Mouse (Mus musculus): ENCODE data around the gene Polrmt. TPM values are rescaled to one million over a fixed set of nuclear protein-coding genes. Genes with fewer than 3 reads are reported as not detected.

Gene Polrmt
- total RNA-seq, 1 experiment, result 109 TPM

- H3K4me1 ChIP-seq (ENCODE audit: control insufficient read depth in 2 of 2, insufficient read depth in 2 of 2, low read length in 2 of 2, poor library complexity in 1 of 2), result peaks cover 2 to 7% of the 10 kb centered on the region in 2 experiments; a peak in 2 of 4 replicates
- peak; percentile 72 for DNase-seq (ENCODE audit: low read depth, low spot score)
- no peak within 1 kb of the TSS for H3K27ac ChIP-seq (ENCODE audit: insufficient read depth, low read depth, low read length, poor library complexity, severe bottlenecking)
- peak within 1 kb of the TSS; percentile 57 to 80 for H3K4me3 ChIP-seq (ENCODE audit: insufficient read depth in 1 of 2, low read depth in 1 of 2, low read length in 2 of 2, poor library complexity in 1 of 2, severe bottlenecking in 1 of 2)
- in situ Hi-C loops (cut with MboI; ENCODE audit: low sequenced_read_pairs in 2 of 2, unreplicated experiment in 2 of 2), result no loop called here
- H3K9me3 ChIP-seq (ENCODE audit: control insufficient read depth, insufficient read depth, low read depth, low read length), result no peaks in the 10 kb centered on the region
- H3K9ac ChIP-seq (ENCODE audit: insufficient read depth, low read depth, low read length, poor library complexity, severe bottlenecking), result peak within 1 kb of the TSS; percentile 16; the same call in 1 of the 2 replicates
- H3K36me3 ChIP-seq (ENCODE audit: control insufficient read depth, insufficient read depth, low read length, poor library complexity, severe bottlenecking), result peaks cover 17% of the 10 kb centered on the region
- TF ChIP-seq HCFC1 (IDR thresholded peaks at IDR 0.05; ENCODE audit: borderline replicate concordance, insufficient read depth, low read length), result no peak
- no peak for TF ChIP-seq CHD2 (IDR thresholded peaks at IDR 0.05; ENCODE audit: low read depth, low read length)
- TF ChIP-seq MAFK (IDR thresholded peaks at IDR 0.05; ENCODE audit: insufficient read depth, low read depth, low read length), result no peak
- TF ChIP-seq ZNF384 (IDR thresholded peaks at IDR 0.05; ENCODE audit: low read depth, low read length), result no peak
- no peak for TF ChIP-seq ZC3H11A (IDR thresholded peaks at IDR 0.05; ENCODE audit: borderline replicate concordance, low read depth, low read length)
Measured at GRCm38 (mm10) chr10:79754856-79755516, 8.6 kb upstream of the Polrmt start, which contains the start of gene Fgf22. Gene Fgf22 (plus strand): TSS chr10:79755076.

GRCm38 (mm10) chr10:79748496-79748895 is 2.1 kb upstream of the Polrmt start:
- H3K9ac ChIP-seq (ENCODE audit: insufficient read depth, low read depth, low read length, poor library complexity, severe bottlenecking), result no peak overlapping the region
- H3K27ac ChIP-seq (ENCODE audit: insufficient read depth, low read depth, low read length, poor library complexity, severe bottlenecking), result no peak overlapping the region
- in situ Hi-C loops (cut with MboI; ENCODE audit: low sequenced_read_pairs in 2 of 2, unreplicated experiment in 2 of 2), result no loop called here
- no peak overlapping the region for H3K4me3 ChIP-seq (ENCODE audit: insufficient read depth in 1 of 2, low read depth in 1 of 2, low read length in 2 of 2, poor library complexity in 1 of 2, severe bottlenecking in 1 of 2)
- peaks cover 6% of the 10 kb centered on the region for H3K36me3 ChIP-seq (ENCODE audit: control insufficient read depth, insufficient read depth, low read length, poor library complexity, severe bottlenecking)
- no peaks in the 10 kb centered on the region for H3K9me3 ChIP-seq (ENCODE audit: control insufficient read depth, insufficient read depth, low read depth, low read length)
- no peak for DNase-seq (ENCODE audit: low read depth, low spot score)
- TF ChIP-seq HCFC1 (IDR thresholded peaks at IDR 0.05; ENCODE audit: borderline replicate concordance, insufficient read depth, low read length) (no peak), MAFK (IDR thresholded peaks at IDR 0.05; ENCODE audit: insufficient read depth, low read depth, low read length) (no peak), ZNF384 (IDR thresholded peaks at IDR 0.05; ENCODE audit: low read depth, low read length) (no peak), CHD2 (IDR thresholded peaks at IDR 0.05; ENCODE audit: low read depth, low read length) (no peak), ZC3H11A (IDR thresholded peaks at IDR 0.05; ENCODE audit: borderline replicate concordance, low read depth, low read length) (no peak)
- H3K4me1 ChIP-seq (ENCODE audit: control insufficient read depth in 2 of 2, insufficient read depth in 2 of 2, low read length in 2 of 2, poor library complexity in 1 of 2), result peaks cover 0 to 3% of the 10 kb centered on the region in 2 experiments; a peak in 2 of 4 replicates

GRCm38 (mm10) chr10:79746774-79747151 is 382 bp upstream of the Polrmt start:
- Histone ChIP-seq H3K36me3 (ENCODE audit: control insufficient read depth, insufficient read depth, low read length, poor library complexity, severe bottlenecking) (peaks cover 17% of the 10 kb centered on the region), H3K4me1 (ENCODE audit: control insufficient read depth in 2 of 2, insufficient read depth in 2 of 2, low read length in 2 of 2, poor library complexity in 1 of 2) (peaks cover 0 to 3% of the 10 kb centered on the region in 2 experiments; a peak in 2 of 4 replicates), H3K4me3 (ENCODE audit: insufficient read depth in 1 of 2, low read depth in 1 of 2, low read length in 2 of 2, poor library complexity in 1 of 2, severe bottlenecking in 1 of 2) (peak overlapping the region in 1 of 2 experiments; percentile 32; a peak in 1 of 4 replicates), H3K9me3 (ENCODE audit: control insufficient read depth, insufficient read depth, low read depth, low read length) (no peaks in the 10 kb centered on the region), H3K9ac (ENCODE audit: insufficient read depth, low read depth, low read length, poor library complexity, severe bottlenecking) (no peak overlapping the region), H3K27ac (ENCODE audit: insufficient read depth, low read depth, low read length, poor library complexity, severe bottlenecking) (no peak overlapping the region)
- in situ Hi-C loops (cut with MboI; ENCODE audit: low sequenced_read_pairs in 2 of 2, unreplicated experiment in 2 of 2), result no loop called here
- no peak for DNase-seq (ENCODE audit: low read depth, low spot score)
- TF ChIP-seq HCFC1 (IDR thresholded peaks at IDR 0.05; ENCODE audit: borderline replicate concordance, insufficient read depth, low read length) (no peak), ZC3H11A (IDR thresholded peaks at IDR 0.05; ENCODE audit: borderline replicate concordance, low read depth, low read length) (no peak), MAFK (IDR thresholded peaks at IDR 0.05; ENCODE audit: insufficient read depth, low read depth, low read length) (no peak), CHD2 (IDR thresholded peaks at IDR 0.05; ENCODE audit: low read depth, low read length) (no peak), ZNF384 (IDR thresholded peaks at IDR 0.05; ENCODE audit: low read depth, low read length) (no peak)

- peaks cover 30% of the 10 kb centered on the region for H3K36me3 ChIP-seq (ENCODE audit: control insufficient read depth, insufficient read depth, low read length, poor library complexity, severe bottlenecking)
- no peak for DNase-seq (ENCODE audit: low read depth, low spot score)
- in situ Hi-C loops (cut with MboI; ENCODE audit: low sequenced_read_pairs in 2 of 2, unreplicated experiment in 2 of 2), result no loop called here
- TF ChIP-seq MAFK (IDR thresholded peaks at IDR 0.05; ENCODE audit: insufficient read depth, low read depth, low read length) (no peak), ZC3H11A (IDR thresholded peaks at IDR 0.05; ENCODE audit: borderline replicate concordance, low read depth, low read length) (no peak), ZNF384 (IDR thresholded peaks at IDR 0.05; ENCODE audit: low read depth, low read length) (no peak), CHD2 (IDR thresholded peaks at IDR 0.05; ENCODE audit: low read depth, low read length) (no peak), HCFC1 (IDR thresholded peaks at IDR 0.05; ENCODE audit: borderline replicate concordance, insufficient read depth, low read length) (no peak)
- peak overlapping the region; percentile 79 to 89; a peak in 3 of 4 replicates for H3K4me3 ChIP-seq (ENCODE audit: insufficient read depth in 1 of 2, low read depth in 1 of 2, low read length in 2 of 2, poor library complexity in 1 of 2, severe bottlenecking in 1 of 2)
- peaks cover 8% of the 10 kb centered on the region; the same call in 1 of the 2 replicates for H3K9me3 ChIP-seq (ENCODE audit: control insufficient read depth, insufficient read depth, low read depth, low read length)
- H3K4me1 ChIP-seq (ENCODE audit: control insufficient read depth in 2 of 2, insufficient read depth in 2 of 2, low read length in 2 of 2, poor library complexity in 1 of 2), result peaks cover 0 to 3% of the 10 kb centered on the region in 2 experiments; a peak in 2 of 4 replicates
- peak overlapping the region; percentile 17; the same call in 1 of the 2 replicates for H3K9ac ChIP-seq (ENCODE audit: insufficient read depth, low read depth, low read length, poor library complexity, severe bottlenecking)
- no peak overlapping the region for H3K27ac ChIP-seq (ENCODE audit: insufficient read depth, low read depth, low read length, poor library complexity, severe bottlenecking)
Measured at GRCm38 (mm10) chr10:79745411-79745810, 970 bp downstream of the Polrmt start.
